Mouse (Mus musculus) liver, embryonic 12.5 days (tissue): Measurements from ENCODE around the gene Katna1. TPM values are rescaled to one million over a fixed set of nuclear protein-coding genes. Genes with fewer than 3 reads are reported as not detected.
"Not testable (repeated sequence)": the region's sequence is repeated elsewhere in the genome, so short reads cannot be mapped to it uniquely, and the experiment has no call there.

Experiments
- ATAC-seq: fragments of 200-750 bp; cut with Nextera tagmentation; 2 replicates; pipeline ENCODE4 v1.8.0; 2017; ENCODE audit warnings: moderate number of reproducible peaks, mild to moderate bottlenecking, moderate library complexity
- H3K27ac ChIP-seq: fragments of 300-500 bp; sonication (generic); 2 replicates; pipeline ENCODE4 v1.5.1; 2016; ENCODE audit warnings: mild to moderate bottlenecking
- H3K27me3 ChIP-seq: fragments of 300-500 bp; sonication (generic); replicated peaks from 2 replicates; pipeline ENCODE4 v1.6.1; 2016; ENCODE audit warnings: mild to moderate bottlenecking, moderate library complexity
- H3K36me3 ChIP-seq: fragments of 300-500 bp; sonication (generic); 2 replicates; pipeline ENCODE4 v1.6.1; 2016; ENCODE audit warnings: mild to moderate bottlenecking, moderate library complexity
- H3K4me1 ChIP-seq: fragments of 300-500 bp; sonication (generic); 2 replicates; pipeline ENCODE4 v1.6.1; 2016
- H3K4me2 ChIP-seq: fragments of 300-500 bp; sonication (generic); 2 replicates; pipeline ENCODE4 v1.6.1; 2016; ENCODE audit warnings: mild to moderate bottlenecking, moderate library complexity
- H3K4me3 ChIP-seq: fragments of 300-500 bp; sonication (generic); 2 replicates; pipeline ENCODE4 v1.5.1; 2016; ENCODE audit warnings: mild to moderate bottlenecking, moderate library complexity
- H3K9ac ChIP-seq: fragments of 300-500 bp; sonication (generic); 2 replicates; pipeline ENCODE4 v1.6.1; 2016; ENCODE audit warnings: mild to moderate bottlenecking, moderate library complexity
- H3K9me3 ChIP-seq: fragments of 300-500 bp; sonication (generic); replicated peaks from 2 replicates; pipeline ENCODE4 v1.6.1; 2016; ENCODE audit warnings: mild to moderate bottlenecking, moderate library complexity
- WGBS: fragments of 180-500 bp; shearing (Covaris S2); methylation state at CpG from one replicate; pipeline ENCODE4 v1.1.7; 2016; ENCODE audit not compliant: insufficient replicate concordance; 5-methylcytosine and 5-hydroxymethylcytosine counted together
- polyA plus RNA-seq: library from polyadenylated mRNA; unstranded; fragments of >200 nt; fragmentation: Nextera tagmentation; extraction: Ambion mirVana; gene quantifications from 2 replicates; pipeline ENCODE4 v1.2.1, GENCODE M21; 2016

The Katna1 gene
- polyA plus RNA-seq, 1 experiment from 2014 or later: 42.1 TPM

GRCm38 (mm10) chr10:7727011-7727410, 1.2 kb downstream of the Katna1 start:
- peaks cover 31% of the 10 kb centered on the region for H3K4me1 ChIP-seq
- H3K27ac ChIP-seq: 0 out of 2 replicates have a peak overlapping the region, but pooled peaks have one; percentile 48
- H3K9me3 ChIP-seq: no peaks in the 10 kb centered on the region
- H3K4me2 ChIP-seq: peak overlapping the region; percentile 90
- ATAC-seq: no peak
- H3K27me3 ChIP-seq: no peaks in the 10 kb centered on the region
- H3K36me3 ChIP-seq: no peaks in the 10 kb centered on the region
- WGBS: 18% methylated on average over 3 of the region's 3 CpGs
- peak overlapping the region; percentile 82 for H3K4me3 ChIP-seq
- peak overlapping the region; percentile 78 for H3K9ac ChIP-seq

- Histone ChIP-seq H3K9ac (no peak overlapping the region), H3K27ac (no peak overlapping the region), H3K4me2 (no peak overlapping the region), H3K9me3 (no peaks in the 10 kb centered on the region), H3K36me3 (no peaks in the 10 kb centered on the region), H3K27me3 (no peaks in the 10 kb centered on the region), H3K4me3 (no peak overlapping the region), H3K4me1 (peaks cover 29% of the 10 kb centered on the region)
- no peak for ATAC-seq
These were observed 5.8 kb downstream of the Katna1 start for GRCm38 (mm10) chr10:7731582-7731981.

- Histone ChIP-seq H3K4me2 (no peak overlapping the region), H3K4me3 (no peak overlapping the region), H3K27me3 (no peaks in the 10 kb centered on the region), H3K9me3 (no peaks in the 10 kb centered on the region), H3K9ac (no peak overlapping the region), H3K4me1 (peaks cover 25% of the 10 kb centered on the region), H3K36me3 (peaks cover 25% of the 10 kb centered on the region), H3K27ac (0 out of 2 replicates have a peak overlapping the region, but pooled peaks have one; percentile 28)
- no peak for ATAC-seq
These were observed 11.3 kb downstream of the Katna1 start for GRCm38 (mm10) chr10:7737122-7737521.

GRCm38 (mm10) chr10:7737914-7738313, 12.1 kb downstream of the Katna1 start:
- WGBS: 41% methylated on average over 3 of the region's 3 CpGs
- Histone ChIP-seq H3K27me3 (no peaks in the 10 kb centered on the region), H3K4me3 (no peak overlapping the region), H3K36me3 (peaks cover 29% of the 10 kb centered on the region), H3K9ac (no peak overlapping the region), H3K4me1 (peaks cover 25% of the 10 kb centered on the region), H3K27ac (peak overlapping the region; percentile 15; the same call in 1 of the 2 replicates), H3K4me2 (no peak overlapping the region), H3K9me3 (no peaks in the 10 kb centered on the region)
- ATAC-seq: peak; percentile 87

GRCm38 (mm10) chr10:7745528-7745927, 19.7 kb downstream of the Katna1 start:
- H3K27ac ChIP-seq, ATAC-seq, H3K4me3 ChIP-seq, H3K4me2 ChIP-seq, H3K27me3 ChIP-seq, H3K4me1 ChIP-seq, H3K9me3 ChIP-seq, H3K9ac ChIP-seq: not testable (repeated sequence)
- 86% methylated on average over 6 of the region's 6 CpGs for WGBS
- peaks cover 74% of the 10 kb centered on the region for H3K36me3 ChIP-seq

- Histone ChIP-seq H3K4me2 (no peak overlapping the region), H3K9me3 (no peaks in the 10 kb centered on the region), H3K27me3 (no peaks in the 10 kb centered on the region), H3K4me1 (peaks cover 4% of the 10 kb centered on the region; the same call in 1 of the 2 replicates), H3K36me3 (peaks cover 70% of the 10 kb centered on the region), H3K9ac (no peak overlapping the region), H3K27ac (no peak overlapping the region), H3K4me3 (no peak overlapping the region)
- no peak for ATAC-seq
- 60% methylated on average over 6 of the region's 6 CpGs for WGBS
These were observed 23.0 kb downstream of the Katna1 start for GRCm38 (mm10) chr10:7748752-7749151.

- Histone ChIP-seq H3K4me3 (no peak overlapping the region), H3K36me3 (peaks cover 81% of the 10 kb centered on the region), H3K4me2 (no peak overlapping the region), H3K9ac (0 out of 2 replicates have a peak overlapping the region, but pooled peaks have one; percentile 27), H3K27me3 (no peaks in the 10 kb centered on the region), H3K9me3 (no peaks in the 10 kb centered on the region), H3K27ac (0 out of 2 replicates have a peak overlapping the region, but pooled peaks have one; percentile 25), H3K4me1 (peaks cover 15% of the 10 kb centered on the region)
- WGBS: 37% methylated on average over 2 of the region's 2 CpGs
- ATAC-seq: peak; percentile 49; the same call in 1 of the 2 replicates
These were observed 31.7 kb downstream of the Katna1 start for GRCm38 (mm10) chr10:7757544-7757943.

- ATAC-seq: no peak
- H3K36me3 ChIP-seq: peaks cover 84% of the 10 kb centered on the region
- no peaks in the 10 kb centered on the region for H3K4me1 ChIP-seq
- H3K9me3 ChIP-seq: no peaks in the 10 kb centered on the region
- no peak overlapping the region for H3K4me3 ChIP-seq
- no peaks in the 10 kb centered on the region for H3K27me3 ChIP-seq
- no peak overlapping the region for H3K9ac ChIP-seq
- no peak overlapping the region for H3K27ac ChIP-seq
- 87% methylated on average over 4 of the region's 4 CpGs for WGBS
- no peak overlapping the region for H3K4me2 ChIP-seq
These were observed 46.5 kb downstream of the Katna1 start for GRCm38 (mm10) chr10:7772346-7772745.

- H3K9me3 ChIP-seq: no peaks in the 10 kb centered on the region
- no peaks in the 10 kb centered on the region for H3K27me3 ChIP-seq
- H3K27ac ChIP-seq: no peak overlapping the region
- WGBS: 79% methylated on average over 1 of the region's 1 CpGs
- H3K36me3 ChIP-seq: peaks cover 81% of the 10 kb centered on the region
- ATAC-seq: no peak
- no peak overlapping the region for H3K9ac ChIP-seq
- H3K4me3 ChIP-seq: no peak overlapping the region
- no peak overlapping the region for H3K4me2 ChIP-seq
- H3K4me1 ChIP-seq: no peaks in the 10 kb centered on the region
These were observed 47.0 kb downstream of the Katna1 start for GRCm38 (mm10) chr10:7772769-7773168.

GRCm38 (mm10) chr10:7775421-7775820, 49.6 kb downstream of the Katna1 start:
- WGBS: 84% methylated on average over 8 of the region's 8 CpGs
- Histone ChIP-seq H3K9me3 (no peaks in the 10 kb centered on the region), H3K4me1 (peaks cover 8% of the 10 kb centered on the region), H3K36me3 (peaks cover 62% of the 10 kb centered on the region), H3K27me3 (no peaks in the 10 kb centered on the region), H3K27ac (no peak overlapping the region), H3K4me2 (no peak overlapping the region), H3K4me3 (no peak overlapping the region), H3K9ac (no peak overlapping the region)
- no peak for ATAC-seq

GRCm38 (mm10) chr10:7778361-7778760, 52.6 kb downstream of the Katna1 start:
- ATAC-seq: no peak
- no peak overlapping the region for H3K4me2 ChIP-seq
- 87% methylated on average over 3 of the region's 3 CpGs for WGBS
- no peak overlapping the region for H3K9ac ChIP-seq
- no peaks in the 10 kb centered on the region for H3K9me3 ChIP-seq
- peaks cover 32% of the 10 kb centered on the region for H3K36me3 ChIP-seq
- H3K27ac ChIP-seq: no peak overlapping the region
- peaks cover 15% of the 10 kb centered on the region for H3K4me1 ChIP-seq
- no peaks in the 10 kb centered on the region for H3K27me3 ChIP-seq
- no peak overlapping the region for H3K4me3 ChIP-seq

GRCm38 (mm10) chr10:7779751-7780237, 54.0 kb downstream of the Katna1 start:
- peaks cover 21% of the 10 kb centered on the region for H3K36me3 ChIP-seq
- H3K4me1 ChIP-seq: peaks cover 15% of the 10 kb centered on the region
- peak overlapping the region; percentile 95 for H3K9ac ChIP-seq
- no peak for ATAC-seq
- H3K27me3 ChIP-seq: no peaks in the 10 kb centered on the region
- WGBS: 18% methylated on average over 7 of the region's 7 CpGs
- peak overlapping the region; percentile 98 for H3K4me3 ChIP-seq
- no peaks in the 10 kb centered on the region for H3K9me3 ChIP-seq
- H3K4me2 ChIP-seq: peak overlapping the region; percentile 85
- H3K27ac ChIP-seq: peak overlapping the region; percentile 76; the same call in 1 of the 2 replicates
